Mouse (Mus musculus) granulocyte monocyte progenitor cell, adult 5-6 weeks (primary cell): ENCODE data around the gene Olfr1335. TPM values are rescaled to one million over a fixed set of nuclear protein-coding genes. Genes with fewer than 3 reads are reported as not detected.
"Not testable (repeated sequence)": the region's sequence is repeated elsewhere in the genome, so short reads cannot be mapped to it uniquely, and the experiment has no call there.

Experiments
- ATAC-seq: replicated peaks from 2 replicates; pipeline ENCODE4 v1.8.0; 2016; ENCODE audit warnings: mild to moderate bottlenecking, moderate TSS enrichment, inconsistent platforms; ENCODE audit not compliant: poor library complexity, severe bottlenecking
- total RNA-seq, 2 experiments: library from RNA; stranded (forward) in 1 of 2; stranded (reverse) in 1 of 2; fragments of 200-712, 200-1000 nt in 1 of 2; fragments of >200 nt in 1 of 2; fragmentation: Nextera tagmentation in 1 of 2; gene quantifications; 2 replicates each; pipeline ENCODE4 v1.2.3; 2014 to 2017

The Olfr1335 gene
- total RNA-seq (2014; fragmentation: Nextera tagmentation): not detected in 2 replicates
- not detected in 2 replicates for total RNA-seq (2017)

DNA sequence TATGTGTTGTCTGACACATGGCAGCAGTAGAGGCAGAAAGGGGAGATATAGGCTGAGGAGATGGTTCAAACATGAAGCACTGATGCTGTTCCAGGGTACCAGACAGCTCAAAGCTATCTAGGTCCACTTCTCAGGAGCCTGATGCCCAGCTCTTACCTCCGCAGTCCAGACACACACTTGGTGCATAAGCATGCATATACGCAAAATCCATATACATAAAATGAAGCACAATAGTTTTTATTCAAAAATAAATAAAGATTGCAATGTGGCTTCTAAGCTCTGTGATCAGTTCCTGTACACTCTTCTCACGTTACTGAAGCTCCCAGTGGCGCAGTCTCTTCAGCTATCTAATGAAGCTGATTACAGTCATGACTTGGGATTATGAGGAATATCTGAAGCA, at the start of gene Olfr1335:
Gene Olfr1335, minus strand, starts transcription at position 101 of the 400 bp plus-strand sequence.
- ATAC-seq: no peak

- ATAC-seq: no peak
Observed at GRCm38 (mm10) chr4:118836179-118836578, 26.4 kb upstream of the Olfr1335 start, which contains the start of gene Olfr1333. Olfr1333 (minus strand) TSS chr4:118836279.

DNA sequence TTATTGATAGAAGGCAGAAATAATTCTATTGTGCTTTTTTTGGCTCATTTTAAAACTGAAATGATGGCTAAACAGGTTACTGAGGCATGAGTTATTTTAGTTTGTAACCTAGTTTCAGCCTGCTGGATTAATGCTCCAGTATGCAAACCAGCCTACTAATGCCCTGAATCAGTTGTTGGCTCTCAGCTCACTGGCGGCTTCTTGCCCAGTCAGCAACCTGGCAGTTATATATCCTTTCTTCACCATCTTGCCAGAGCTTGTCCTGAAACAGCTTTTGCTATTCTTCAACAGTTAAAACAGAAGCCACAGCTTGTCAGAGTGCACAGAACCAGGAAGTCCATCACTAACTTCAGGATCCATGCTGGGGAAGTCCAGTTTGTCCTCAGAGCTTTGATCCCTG, 9.2 kb upstream of the Olfr1335 start:
- no peak for ATAC-seq

- not testable (repeated sequence) for ATAC-seq
Observed at GRCm38 (mm10) chr4:118792796-118793195, 16.9 kb downstream of the Olfr1335 start.

GRCm38 (mm10) chr4:118782486-118782885, 27.3 kb downstream of the Olfr1335 start, which contains the start of gene Olfr1337:
Olfr1337 (minus strand) TSS chr4:118782586.
- ATAC-seq: no peak

Other genes with a start within 250 kb of the Olfr1335 start
- gene Cfap57, start 189.2 kb downstream of the Olfr1335 start, total RNA-seq (2014; fragmentation: Nextera tagmentation): 1.2 and 1.3 TPM in 2 replicates
- 2.8 and 3.9 TPM in 2 replicates for gene Cfap57, start 189.2 kb downstream of the Olfr1335 start, total RNA-seq (2017)
- gene Ebna1bp2, start 189.1 kb downstream of the Olfr1335 start, total RNA-seq (2014; fragmentation: Nextera tagmentation): 100 and 111 TPM in 2 replicates
- gene Ebna1bp2, start 189.1 kb downstream of the Olfr1335 start, total RNA-seq (2017): 158 and 165 TPM in 2 replicates
- gene Olfr62, start 151.0 kb downstream of the Olfr1335 start, total RNA-seq (2014; fragmentation: Nextera tagmentation): not detected in 2 replicates
- gene Olfr62, start 151.0 kb downstream of the Olfr1335 start, total RNA-seq (2017): not detected in 2 replicates
- gene Olfr1342, start 117.2 kb downstream of the Olfr1335 start, total RNA-seq (2014; fragmentation: Nextera tagmentation): not detected in 2 replicates
- not detected in 2 replicates for gene Olfr1342, start 117.2 kb downstream of the Olfr1335 start, total RNA-seq (2017)
- not detected in 2 replicates for gene Olfr1341, start 106.4 kb downstream of the Olfr1335 start, total RNA-seq (2014; fragmentation: Nextera tagmentation)
- not detected in 2 replicates for gene Olfr1341, start 106.4 kb downstream of the Olfr1335 start, total RNA-seq (2017)
- not detected in 2 replicates for gene Olfr1340, start 89.8 kb downstream of the Olfr1335 start, total RNA-seq (2014; fragmentation: Nextera tagmentation)
- gene Olfr1340, start 89.8 kb downstream of the Olfr1335 start, total RNA-seq (2017): not detected in 2 replicates
- gene Olfr1339, start 77.8 kb downstream of the Olfr1335 start, total RNA-seq (2014; fragmentation: Nextera tagmentation): not detected in 2 replicates
- not detected in 2 replicates for gene Olfr1339, start 77.8 kb downstream of the Olfr1335 start, total RNA-seq (2017)
- not detected in 2 replicates for gene Olfr1338, start 51.2 kb downstream of the Olfr1335 start, total RNA-seq (2014; fragmentation: Nextera tagmentation)
- not detected in 2 replicates for gene Olfr1338, start 51.2 kb downstream of the Olfr1335 start, total RNA-seq (2017)
- not detected in 2 replicates for gene Olfr1337, start 27.4 kb downstream of the Olfr1335 start, total RNA-seq (2014; fragmentation: Nextera tagmentation)
- not detected in 2 replicates for gene Olfr1337, start 27.4 kb downstream of the Olfr1335 start, total RNA-seq (2017)
- gene Olfr1333, start 26.3 kb upstream of the Olfr1335 start, total RNA-seq (2014; fragmentation: Nextera tagmentation): not detected in 2 replicates
- gene Olfr1333, start 26.3 kb upstream of the Olfr1335 start, total RNA-seq (2017): not detected in 2 replicates
- gene Olfr1331, start 54.7 kb upstream of the Olfr1335 start, total RNA-seq (2014; fragmentation: Nextera tagmentation): not detected in 2 replicates
- gene Olfr1331, start 54.7 kb upstream of the Olfr1335 start, total RNA-seq (2017): not detected in 2 replicates
- gene Olfr1330, start 78.7 kb upstream of the Olfr1335 start, total RNA-seq (2014; fragmentation: Nextera tagmentation): not detected in 2 replicates
- not detected in 2 replicates for gene Olfr1330, start 78.7 kb upstream of the Olfr1335 start, total RNA-seq (2017)
- not detected in 2 replicates for gene Olfr1329, start 107.5 kb upstream of the Olfr1335 start, total RNA-seq (2014; fragmentation: Nextera tagmentation)
- gene Olfr1329, start 107.5 kb upstream of the Olfr1335 start, total RNA-seq (2017): not detected in 2 replicates
- gene Olfr1328, start 128.7 kb upstream of the Olfr1335 start, total RNA-seq (2014; fragmentation: Nextera tagmentation): not detected in 2 replicates
- gene Olfr1328, start 128.7 kb upstream of the Olfr1335 start, total RNA-seq (2017): not detected in 2 replicates
- not detected in 2 replicates for gene Lao1, start 151.6 kb upstream of the Olfr1335 start, total RNA-seq (2014; fragmentation: Nextera tagmentation)
- gene Lao1, start 151.6 kb upstream of the Olfr1335 start, total RNA-seq (2017): not detected in 2 replicates